Mouse (Mus musculus) erythroblast, embryonic 14.5 days (primary cell): ENCODE data around the gene Dgkg. TPM values are rescaled to one million over a fixed set of nuclear protein-coding genes. Genes with fewer than 3 reads are reported as not detected.

Experiments
- H3K27me3 ChIP-seq: 2 replicates; pipeline ENCODE4 v1.6.1; 2012; ENCODE audit warnings: inconsistent platforms; ENCODE audit not compliant: control insufficient read depth
- H3K36me3 ChIP-seq: 2 replicates; pipeline ENCODE4 v1.6.1; 2012; ENCODE audit warnings: mild to moderate bottlenecking, inconsistent platforms; ENCODE audit not compliant: control insufficient read depth
- H3K4me1 ChIP-seq: 2 replicates; pipeline ENCODE4 v1.6.1; 2012; ENCODE audit warnings: inconsistent platforms; ENCODE audit not compliant: control insufficient read depth
- H3K4me3 ChIP-seq: replicated peaks from 2 replicates; pipeline ENCODE3; 2012; ENCODE audit warnings: moderate library complexity, mild to moderate bottlenecking, inconsistent platforms
- H3K9me3 ChIP-seq: 2 replicates; pipeline ENCODE4 v1.6.1; 2012; ENCODE audit warnings: low read length, inconsistent platforms, mixed read lengths; ENCODE audit not compliant: control insufficient read depth
- GATA1 ChIP-seq: IDR thresholded peaks from 2 replicates; pipeline ENCODE4 v1.6.1; 2012; ENCODE audit warnings: low read length, inconsistent platforms, mixed read lengths
- TAL1 ChIP-seq: IDR thresholded peaks from 3 replicates; pipeline ENCODE4 v1.6.1; 2012; ENCODE audit warnings: low read length, inconsistent platforms, mixed read lengths
- polyA plus RNA-seq: library from polyadenylated mRNA; stranded (reverse); fragments of >175 nt; gene quantifications from 2 replicates; pipeline ENCODE4 v1.2.3, GENCODE M21; 2012

Gene Dgkg
- polyA plus RNA-seq, 1 experiment = not detected

DNA sequence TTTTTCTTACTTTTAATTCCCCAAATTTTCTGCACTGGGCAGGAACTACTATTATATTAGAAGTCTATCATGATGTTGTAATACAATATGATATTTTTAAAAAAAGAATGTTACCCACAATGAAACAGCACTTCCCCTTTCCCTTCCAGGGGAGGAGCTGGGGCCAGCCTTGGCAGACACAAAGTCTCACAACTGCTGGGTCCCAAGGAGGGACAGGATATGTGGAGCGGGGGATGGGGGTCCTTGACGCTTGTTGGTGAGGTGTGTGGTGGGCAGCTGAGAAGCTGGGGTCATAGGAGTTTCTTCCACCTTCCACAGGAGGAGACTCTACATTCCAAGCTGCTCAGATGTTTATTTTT, 2.6 kb downstream of the Dgkg start:
- TF ChIP-seq GATA1 (no peak), TAL1 (no peak)
- peaks cover 24% of the 10 kb centered on the region for H3K27me3 ChIP-seq
- H3K9me3 ChIP-seq = no peaks in the 10 kb centered on the region
- H3K4me1 ChIP-seq = no peaks in the 10 kb centered on the region
- H3K4me3 ChIP-seq = no peak overlapping the region
- no peaks in the 10 kb centered on the region for H3K36me3 ChIP-seq

DNA sequence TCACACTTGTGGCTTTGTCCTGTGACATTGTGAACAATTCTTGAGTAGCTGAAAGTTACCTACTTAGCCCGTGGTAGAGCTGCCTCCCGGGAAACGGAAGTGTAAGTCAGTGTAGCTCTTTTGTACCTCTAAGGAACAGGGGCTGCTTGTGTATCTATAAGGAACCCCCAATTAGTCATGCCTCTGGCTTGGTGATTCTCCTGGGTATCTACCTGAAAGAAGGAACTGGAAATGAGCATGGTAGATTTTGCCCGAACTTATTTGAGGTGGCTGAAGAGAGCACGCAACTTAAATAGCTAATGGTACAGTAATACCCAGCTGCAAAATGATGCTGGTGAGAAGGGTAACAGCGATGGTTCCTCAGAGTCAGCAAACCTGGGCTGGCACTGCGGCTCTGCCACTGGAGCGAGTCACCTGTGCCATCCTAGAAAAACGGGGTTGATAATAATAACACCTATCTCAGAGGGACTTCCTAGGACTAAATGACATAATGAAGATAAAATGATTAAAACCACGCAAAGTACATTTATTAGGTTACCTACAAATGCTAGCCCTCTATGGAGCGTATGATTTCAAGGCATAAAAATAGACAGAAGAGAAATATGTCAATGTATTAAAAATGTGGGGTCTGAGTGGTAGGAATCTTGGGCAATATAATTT, 3.1 kb downstream of the Dgkg start:
- no peak for TF ChIP-seq GATA1
- TF ChIP-seq TAL1 = no peak
- Histone ChIP-seq H3K27me3 (peaks cover 24% of the 10 kb centered on the region), H3K9me3 (no peaks in the 10 kb centered on the region), H3K4me3 (no peak overlapping the region), H3K36me3 (no peaks in the 10 kb centered on the region), H3K4me1 (no peaks in the 10 kb centered on the region)

DNA sequence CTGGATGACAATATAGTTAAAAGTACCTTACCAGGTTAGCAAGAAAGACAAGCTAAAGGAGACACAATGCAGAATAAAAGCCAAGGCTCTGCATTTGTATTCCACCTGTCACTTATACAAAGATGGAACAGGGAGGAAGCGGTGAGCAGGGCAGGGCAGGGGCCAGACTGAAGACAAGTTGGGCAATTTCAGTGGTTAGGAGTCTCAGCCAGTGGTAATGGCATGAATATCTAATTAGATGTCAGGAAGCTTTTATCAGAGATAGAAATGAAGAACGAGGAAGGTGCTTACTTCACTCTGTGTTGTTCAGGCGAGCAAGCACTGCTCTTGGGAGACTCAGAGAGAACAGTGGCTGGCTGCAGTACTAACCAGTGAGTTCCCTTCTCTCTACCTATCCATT, 5.8 kb downstream of the Dgkg start:
- H3K36me3 ChIP-seq = no peaks in the 10 kb centered on the region
- peaks cover 7% of the 10 kb centered on the region for H3K27me3 ChIP-seq
- no peaks in the 10 kb centered on the region for H3K4me1 ChIP-seq
- H3K9me3 ChIP-seq = no peaks in the 10 kb centered on the region
- H3K4me3 ChIP-seq = no peak overlapping the region
- TF ChIP-seq GATA1 = no peak
- no peak for TF ChIP-seq TAL1

DNA sequence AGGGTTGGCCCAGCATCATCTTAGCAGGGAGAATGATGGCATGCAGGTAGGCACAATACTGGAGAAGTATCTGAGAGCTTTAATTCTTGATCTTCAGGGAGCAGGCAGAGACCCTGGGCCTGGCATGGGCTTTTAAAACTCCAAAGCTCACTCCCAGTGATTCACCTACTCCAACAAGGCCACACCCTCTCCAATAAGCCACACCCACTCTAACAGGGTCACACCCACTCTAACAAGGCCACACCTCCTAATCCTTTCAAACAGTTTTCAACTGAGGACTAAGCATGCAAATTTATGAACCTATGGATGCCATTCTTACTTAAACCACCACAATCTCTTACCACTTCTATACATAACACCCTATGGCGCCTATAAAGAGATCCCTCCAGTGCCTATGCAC, 11.8 kb downstream of the Dgkg start:
- no peaks in the 10 kb centered on the region for H3K4me1 ChIP-seq

DNA sequence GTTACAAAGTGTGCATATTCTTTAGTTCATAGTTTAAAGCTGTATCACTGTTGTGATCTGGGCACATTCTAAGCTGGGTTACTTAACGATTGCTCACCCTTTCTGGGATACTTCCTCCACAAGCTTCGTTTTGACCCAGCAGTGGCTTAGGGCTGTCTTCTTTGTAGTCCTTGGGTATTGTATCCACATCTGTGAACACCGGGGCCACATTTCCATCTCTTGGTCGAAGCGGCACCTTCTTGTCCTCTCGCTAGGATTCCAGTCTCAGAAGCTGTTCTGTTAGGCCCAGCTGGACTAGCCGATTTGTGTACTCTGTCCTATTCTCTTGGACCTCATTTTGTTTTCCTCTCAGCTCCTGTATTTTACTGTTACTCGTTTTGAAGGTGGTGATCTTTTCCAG, 13.6 kb downstream of the Dgkg start:
- no peaks in the 10 kb centered on the region for H3K4me1 ChIP-seq
- no peak for TF ChIP-seq GATA1
- TF ChIP-seq TAL1 = no peak
- H3K27me3 ChIP-seq = no peaks in the 10 kb centered on the region
- H3K4me3 ChIP-seq = no peak overlapping the region
- H3K9me3 ChIP-seq = no peaks in the 10 kb centered on the region
- H3K36me3 ChIP-seq = no peaks in the 10 kb centered on the region

More for the DNA sequence above, 11.8 kb downstream of the Dgkg start:
- H3K27me3 ChIP-seq = no peaks in the 10 kb centered on the region
- no peak for TF ChIP-seq TAL1
- TF ChIP-seq GATA1 = no peak
- H3K9me3 ChIP-seq = no peaks in the 10 kb centered on the region
- H3K36me3 ChIP-seq = no peaks in the 10 kb centered on the region
- no peak overlapping the region for H3K4me3 ChIP-seq

DNA sequence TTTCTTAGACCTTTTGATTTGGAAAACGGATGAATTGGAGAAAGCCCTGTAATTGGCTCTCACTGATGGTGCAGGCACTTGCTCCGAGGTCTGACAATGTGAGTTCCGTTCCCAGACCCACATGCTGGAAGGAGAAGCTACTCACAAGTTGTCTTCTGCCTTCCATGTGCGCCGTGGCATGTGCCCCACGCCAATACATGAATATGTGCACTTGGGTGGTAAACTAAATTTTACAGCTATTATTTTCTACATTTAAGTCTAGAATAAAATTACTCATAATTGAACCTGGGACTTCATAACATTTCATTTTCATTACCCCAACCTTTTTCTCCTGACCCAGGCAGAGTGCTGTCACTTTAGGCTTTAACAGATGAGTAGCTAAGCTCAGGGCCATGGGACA, 14.1 kb downstream of the Dgkg start:
- no peaks in the 10 kb centered on the region for H3K9me3 ChIP-seq
- TF ChIP-seq GATA1 = no peak
- TF ChIP-seq TAL1 = no peak
- H3K36me3 ChIP-seq = no peaks in the 10 kb centered on the region
- no peaks in the 10 kb centered on the region for H3K27me3 ChIP-seq
- no peak overlapping the region for H3K4me3 ChIP-seq
- no peaks in the 10 kb centered on the region for H3K4me1 ChIP-seq

DNA sequence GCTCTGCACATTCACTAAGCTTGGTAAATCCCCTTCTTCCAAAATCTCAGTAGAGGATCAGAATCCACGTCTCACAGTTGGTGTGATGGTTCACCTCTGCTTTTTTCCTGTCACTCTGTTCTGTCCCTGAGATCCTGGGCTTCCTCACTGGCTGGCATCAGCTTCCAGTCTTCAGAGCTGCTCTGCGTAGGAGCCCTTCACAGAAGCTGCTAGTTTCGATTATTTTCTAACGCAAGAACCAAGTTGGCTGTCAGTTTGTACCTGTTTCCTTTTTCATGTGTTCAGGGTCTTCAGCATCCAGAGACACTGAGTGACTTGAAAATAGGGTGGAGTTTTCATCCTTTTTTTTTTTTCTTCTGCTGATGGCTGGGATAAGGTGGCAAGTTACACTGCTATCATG, 15.0 kb downstream of the Dgkg start:
- Histone ChIP-seq H3K36me3 (no peaks in the 10 kb centered on the region), H3K4me3 (no peak overlapping the region), H3K9me3 (no peaks in the 10 kb centered on the region), H3K4me1 (no peaks in the 10 kb centered on the region), H3K27me3 (no peaks in the 10 kb centered on the region)
- TF ChIP-seq TAL1 (no peak), GATA1 (no peak)

DNA sequence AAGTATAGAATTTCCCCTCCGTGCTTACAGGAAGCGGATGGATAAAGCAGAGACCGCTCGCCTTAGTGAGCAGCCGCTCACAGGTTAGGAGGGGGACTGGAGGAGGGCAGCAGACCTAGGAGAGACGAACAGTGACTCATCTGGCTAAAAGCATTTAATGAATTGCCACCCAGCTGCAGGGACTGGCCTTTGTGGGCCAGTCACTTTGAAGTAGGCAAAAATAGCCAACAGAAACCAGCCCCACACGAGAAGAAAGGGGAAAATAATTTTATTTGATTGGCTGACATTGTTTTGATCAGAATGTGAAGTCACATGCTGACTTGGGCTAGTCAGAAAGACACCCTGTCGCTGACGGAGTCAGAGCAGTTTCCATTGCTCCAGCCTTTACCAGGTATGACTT, 15.4 kb downstream of the Dgkg start:
- H3K4me1 ChIP-seq = no peaks in the 10 kb centered on the region
- H3K36me3 ChIP-seq = no peaks in the 10 kb centered on the region

DNA sequence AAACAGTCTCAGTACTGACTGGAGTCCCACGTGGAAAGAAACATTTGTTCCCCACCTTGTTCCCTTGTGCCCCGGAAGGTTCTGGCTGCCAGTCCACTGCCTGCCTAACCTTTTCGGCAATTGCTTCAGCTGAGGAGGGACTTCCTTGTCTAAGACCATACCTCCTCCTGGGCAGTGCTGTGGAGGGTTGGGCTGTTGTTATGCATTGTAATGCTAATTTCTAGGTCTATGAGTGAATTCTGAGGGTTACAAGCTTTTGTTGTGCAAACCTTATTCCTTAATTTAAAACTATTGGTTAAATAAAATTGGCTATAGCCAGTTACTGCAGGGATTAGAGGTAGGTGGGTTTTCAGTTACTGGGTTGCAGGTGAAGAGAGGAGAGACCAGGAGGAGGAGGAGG, 19.7 kb downstream of the Dgkg start:
- Histone ChIP-seq H3K4me1 (no peaks in the 10 kb centered on the region), H3K36me3 (no peaks in the 10 kb centered on the region), H3K27me3 (no peaks in the 10 kb centered on the region), H3K4me3 (no peak overlapping the region), H3K9me3 (no peaks in the 10 kb centered on the region)
- TF ChIP-seq GATA1 (no peak), TAL1 (no peak)

More for the DNA sequence above, 15.4 kb downstream of the Dgkg start:
- TF ChIP-seq TAL1 (no peak), GATA1 (no peak)
- Histone ChIP-seq H3K4me3 (no peak overlapping the region), H3K27me3 (no peaks in the 10 kb centered on the region), H3K9me3 (no peaks in the 10 kb centered on the region)

DNA sequence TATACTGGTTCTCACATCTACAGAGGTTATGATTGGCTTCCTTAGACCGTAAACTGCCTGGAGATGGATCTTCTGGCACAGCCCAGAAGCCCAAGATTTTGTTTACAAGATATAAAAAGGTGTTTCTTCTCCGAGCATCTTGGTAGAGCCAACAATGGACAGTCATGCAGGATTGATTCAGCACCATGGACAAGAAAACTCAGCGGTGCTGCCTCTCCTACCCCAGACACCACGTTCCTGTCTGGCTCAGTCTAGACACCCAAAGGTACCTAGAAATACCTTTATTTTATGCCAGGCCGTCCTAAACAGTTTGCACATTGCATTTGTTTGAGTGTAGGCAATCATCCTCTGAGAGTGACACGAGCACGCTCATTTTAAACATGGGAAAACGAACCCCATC, 21.3 kb downstream of the Dgkg start:
- TF ChIP-seq GATA1 = no peak
- no peak for TF ChIP-seq TAL1
- no peaks in the 10 kb centered on the region for H3K36me3 ChIP-seq
- no peaks in the 10 kb centered on the region for H3K4me1 ChIP-seq
- H3K27me3 ChIP-seq = no peaks in the 10 kb centered on the region
- no peaks in the 10 kb centered on the region for H3K9me3 ChIP-seq
- no peak overlapping the region for H3K4me3 ChIP-seq

DNA sequence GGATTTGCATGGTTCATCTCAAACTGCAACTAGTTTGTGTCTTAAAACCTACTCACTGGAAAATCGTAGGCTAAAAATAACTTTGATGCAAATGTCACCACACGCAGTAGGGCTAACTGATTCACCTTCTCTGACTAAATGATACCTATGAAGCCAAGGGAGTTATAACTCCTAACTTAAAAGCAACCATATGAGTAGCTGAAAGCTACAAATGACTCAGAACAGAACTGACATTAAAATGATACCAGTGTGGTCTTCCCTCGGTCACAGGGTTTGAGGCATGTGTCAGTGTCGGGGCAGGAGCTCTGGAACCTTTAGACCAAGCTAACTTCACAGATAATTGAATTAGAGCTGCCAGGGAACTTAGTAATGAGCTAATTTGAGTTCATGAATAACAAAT, 24.0 kb downstream of the Dgkg start:
- TF ChIP-seq TAL1 (no peak), GATA1 (no peak)
- Histone ChIP-seq H3K27me3 (no peaks in the 10 kb centered on the region), H3K36me3 (no peaks in the 10 kb centered on the region), H3K4me1 (no peaks in the 10 kb centered on the region), H3K9me3 (no peaks in the 10 kb centered on the region), H3K4me3 (no peak overlapping the region)
